Mouse (Mus musculus) 3134 (cell line): ENCODE measurements around the gene Per3.
A peak's percentile ranks its signal among the peaks of the same experiment; 100 is the strongest.
"Not testable (repeated sequence)": the region's sequence is repeated elsewhere in the genome, so short reads cannot be mapped to it uniquely, and the experiment has no call there.

ENCODE experiments used
- DNase-seq: peaks from one replicate; pipeline ENCODE4 v3.0.0-alpha.2; 2011; ENCODE audit warnings: low spot score; ENCODE audit not compliant: insufficient read length; ENCODE audit errors: extremely low read depth

The Per3 gene

GRCm38 (mm10) chr4:151027001-151027400, 17.5 kb downstream of the Per3 start:
- DNase-seq, result no peak

GRCm38 (mm10) chr4:151024152-151024551, 20.3 kb downstream of the Per3 start:
- DNase-seq, result no peak

GRCm38 (mm10) chr4:151017356-151017755, 27.1 kb downstream of the Per3 start:
- not testable (repeated sequence) for DNase-seq

DNA sequence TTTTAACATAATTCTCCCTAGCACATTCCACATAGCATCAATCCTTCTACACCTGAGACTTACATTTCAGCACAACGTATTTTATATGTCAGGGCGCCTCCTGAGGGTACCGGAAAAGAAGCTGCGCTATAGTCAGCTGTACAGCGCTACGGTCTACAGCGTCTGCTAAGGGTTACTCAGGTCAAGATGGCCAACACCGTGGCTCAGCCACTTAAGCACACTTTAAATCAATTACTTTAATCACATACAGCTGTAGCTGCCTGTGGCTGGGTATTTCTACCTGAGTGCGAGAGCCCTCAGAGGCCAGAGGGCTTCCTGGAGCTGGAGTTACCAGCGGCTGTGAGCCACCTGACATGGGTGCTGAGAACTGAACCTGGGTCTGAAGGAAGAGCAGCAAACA, 28.5 kb downstream of the Per3 start:
- no peak for DNase-seq

- no peak for DNase-seq
Measured at GRCm38 (mm10) chr4:151010316-151010715, 34.1 kb downstream of the Per3 start.

DNA sequence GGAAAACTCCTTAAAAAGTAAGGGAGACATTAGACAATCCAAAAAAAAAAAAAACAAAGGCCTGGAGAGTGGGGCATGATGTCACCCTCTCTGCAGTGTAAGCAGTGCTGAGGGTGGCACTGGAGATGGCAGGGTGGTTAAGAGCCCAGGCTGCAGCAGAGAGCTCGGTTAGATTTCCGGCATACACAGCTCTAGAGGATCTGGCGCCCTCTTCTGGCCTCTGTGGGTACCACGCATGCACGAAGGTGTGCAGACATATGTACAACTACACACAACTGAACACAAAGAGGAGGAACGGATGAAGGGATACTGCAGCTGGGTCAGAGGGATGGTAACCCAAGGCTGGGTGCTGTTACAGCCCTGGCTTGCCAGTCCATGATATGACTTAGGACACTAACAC, 37.5 kb downstream of the Per3 start:
- DNase-seq, result peak; percentile 43

- DNase-seq, result peak; percentile 69
Measured at GRCm38 (mm10) chr4:151005656-151006318, 38.7 kb downstream of the Per3 start.

DNA sequence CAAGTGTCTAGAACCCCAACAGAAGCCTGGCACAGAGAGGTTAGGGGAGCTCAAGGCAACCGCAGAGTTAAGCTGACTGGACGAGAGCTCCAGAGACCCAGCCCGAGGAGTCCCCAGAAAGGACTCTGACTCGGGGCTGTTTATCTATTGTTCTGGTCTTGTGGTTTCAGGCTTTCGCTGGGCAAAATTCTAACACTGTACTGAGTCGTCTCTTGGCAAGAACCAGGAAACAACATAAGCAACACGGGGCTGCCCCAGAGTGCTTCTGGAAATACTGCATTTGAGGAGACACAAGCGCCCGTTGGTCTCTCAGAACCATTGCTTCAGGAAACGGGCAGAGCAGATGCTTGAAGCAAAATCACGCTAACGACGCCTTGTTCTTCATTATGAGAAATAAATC, 43.1 kb downstream of the Per3 start:
- DNase-seq, result no peak

DNA sequence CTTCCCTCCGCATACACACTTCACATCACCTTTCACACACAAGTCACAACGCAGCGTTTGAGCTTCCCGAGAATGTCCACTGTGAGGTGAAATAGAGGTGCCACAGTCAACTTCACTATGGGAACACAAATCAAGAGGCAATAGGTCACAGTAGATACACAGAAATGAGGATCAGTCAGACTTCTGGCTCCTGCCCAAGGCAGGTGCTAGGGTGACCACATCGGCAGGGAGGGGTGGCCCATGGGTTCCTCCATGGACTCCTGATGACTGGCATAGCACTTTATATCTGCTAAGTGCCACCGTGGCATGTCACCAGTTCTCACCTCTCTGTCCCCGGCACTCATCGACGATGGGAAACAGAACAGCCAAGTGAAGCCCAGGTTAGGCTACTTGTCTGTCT, 45.8 kb downstream of the Per3 start:
- DNase-seq, result no peak

DNA sequence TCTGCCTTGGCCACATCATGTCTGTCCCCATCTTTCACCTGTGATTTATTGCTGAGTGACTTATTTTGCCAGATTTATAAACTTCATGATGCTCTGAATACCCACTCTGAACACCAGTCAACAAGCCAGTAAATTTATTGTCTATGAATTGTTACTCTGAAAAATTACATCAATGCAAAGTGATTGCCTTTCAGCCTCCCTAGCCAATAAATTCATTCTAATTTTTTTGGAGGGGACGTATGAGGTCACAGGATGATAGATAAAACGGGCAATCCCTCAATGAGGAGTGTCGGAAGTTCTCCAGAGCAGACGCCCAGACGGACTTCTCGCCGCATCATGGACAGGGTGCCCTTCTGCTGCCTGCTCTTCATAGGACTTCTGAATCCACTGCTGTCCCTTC, 47.7 kb downstream of the Per3 start, which contains the start of gene Uts2:
Gene Uts2 (plus strand): TSS at position 301 of the 400 bp plus-strand sequence.
- no peak for DNase-seq

GRCm38 (mm10) chr4:150990148-150990547, 54.3 kb downstream of the Per3 start:
- no peak for DNase-seq

DNA sequence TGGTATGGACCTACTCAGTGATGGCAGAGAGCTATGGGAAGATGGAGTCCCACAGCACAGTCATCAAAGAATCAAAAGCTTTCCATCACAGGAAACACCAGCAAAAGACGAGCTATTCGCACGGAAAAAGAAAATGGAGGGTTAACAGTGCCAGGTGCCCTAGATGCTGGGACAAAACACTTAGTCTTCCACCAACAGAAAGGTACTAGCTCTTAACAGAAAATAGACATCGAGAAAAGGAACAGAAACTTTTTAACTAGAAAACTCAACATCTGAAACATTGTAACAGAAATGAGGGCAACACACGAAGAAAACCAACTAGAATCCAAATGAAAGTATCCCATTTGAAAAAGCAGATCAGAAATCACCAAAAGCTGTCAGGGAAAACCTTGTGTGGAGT, 64.3 kb downstream of the Per3 start:
- DNase-seq, result no peak

DNA sequence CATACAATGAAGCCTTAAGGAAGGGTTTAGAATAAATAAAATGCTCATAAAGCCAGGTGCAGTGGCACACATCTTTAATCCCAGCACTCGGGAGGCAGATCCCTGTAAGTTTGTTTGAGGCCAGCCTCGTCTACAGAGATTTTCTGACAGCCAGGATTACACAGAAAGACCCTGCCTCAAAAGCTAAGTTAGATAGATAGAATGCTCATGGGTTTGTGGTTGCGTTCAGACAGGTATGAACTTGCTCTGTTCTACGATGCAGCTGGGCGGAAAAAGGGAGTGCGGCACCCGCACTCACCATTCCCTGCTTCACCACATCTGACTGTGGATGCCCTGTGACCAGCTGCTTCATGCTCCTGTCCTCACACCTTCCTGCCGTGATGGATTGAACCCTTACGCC, 65.0 kb downstream of the Per3 start:
- DNase-seq, result no peak

GRCm38 (mm10) chr4:150978156-150978910, 66.1 kb downstream of the Per3 start:
- no peak for DNase-seq

- no peak for DNase-seq
Measured at GRCm38 (mm10) chr4:150975145-150975544, 69.3 kb downstream of the Per3 start.

DNA sequence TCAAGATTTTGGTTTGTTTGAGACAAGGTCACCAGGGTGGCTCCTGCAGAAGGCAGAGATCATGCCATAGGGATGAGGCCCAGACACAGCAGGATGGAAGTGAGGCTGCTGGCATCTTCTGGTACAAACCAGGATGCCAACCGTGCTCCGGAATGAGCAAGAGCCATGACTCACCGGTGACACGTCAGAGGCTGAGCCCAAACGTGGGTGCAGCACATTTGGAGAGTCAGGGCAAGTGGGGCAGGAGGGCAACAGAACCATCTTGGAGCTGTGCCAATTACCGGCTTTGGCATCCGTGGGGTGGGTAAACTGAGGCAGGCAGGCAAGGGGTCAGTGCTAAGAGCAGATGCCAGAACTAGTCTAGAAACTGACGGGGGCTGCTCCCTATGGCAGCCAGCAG, 71.2 kb downstream of the Per3 start:
- peak; percentile 80 for DNase-seq

DNA sequence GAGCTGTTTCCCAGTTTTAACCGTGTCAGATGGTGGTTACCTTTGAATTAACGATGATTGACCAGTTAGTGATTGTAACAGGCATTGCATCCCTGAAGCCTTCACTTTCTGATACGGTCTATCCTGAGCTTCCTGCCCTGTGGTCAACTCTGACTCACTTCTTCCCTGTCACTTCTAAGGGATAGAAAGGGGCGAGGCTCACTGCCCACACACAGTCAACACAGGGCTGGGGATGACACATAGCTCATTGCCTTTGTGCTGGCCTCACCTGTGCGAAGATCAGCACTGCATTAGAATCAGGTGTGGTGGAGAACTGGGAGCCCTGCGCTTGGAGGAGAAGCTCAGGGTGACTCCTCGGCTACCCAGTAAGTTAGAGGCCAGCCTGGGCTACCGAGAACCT, 75.5 kb downstream of the Per3 start:
- DNase-seq, result no peak

- DNase-seq, result no peak
Measured at GRCm38 (mm10) chr4:150966556-150966955, 77.9 kb downstream of the Per3 start.

- DNase-seq, result no peak
Measured at GRCm38 (mm10) chr4:150965555-150965951, 78.9 kb downstream of the Per3 start.

- DNase-seq, result peak; percentile 47
Measured at GRCm38 (mm10) chr4:150964635-150965554, 79.6 kb downstream of the Per3 start.

DNA sequence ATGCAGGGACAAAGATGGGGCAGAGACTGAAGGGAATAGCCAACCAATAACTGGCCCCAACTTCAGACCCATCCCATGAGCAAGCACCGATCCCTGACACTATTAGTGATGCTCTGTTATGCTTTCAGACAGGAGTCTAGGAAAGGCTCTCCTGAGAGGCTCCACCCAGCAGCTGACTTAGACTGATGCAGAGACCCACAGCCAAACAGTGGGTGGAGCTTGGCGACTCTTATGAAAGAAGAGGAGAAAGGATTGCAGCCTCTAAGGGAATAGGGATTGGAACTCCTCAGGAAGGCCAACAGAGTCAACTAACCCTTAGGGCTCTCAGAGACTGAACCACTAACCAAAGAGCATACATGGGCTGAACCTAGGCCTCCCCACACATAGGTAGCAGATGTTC, 80.8 kb downstream of the Per3 start:
- no peak for DNase-seq
